Mouse (Mus musculus) kidney, embryonic 14.5 days (tissue): Measurements from ENCODE around the gene Tomm5. TPM values are rescaled to one million over a fixed set of nuclear protein-coding genes. Genes with fewer than 3 reads are reported as not detected.

Source experiments
- ATAC-seq: fragments of 200-750 bp; cut with Nextera tagmentation; 2 replicates; pipeline ENCODE4 v1.8.0; 2017; ENCODE audit warnings: moderate number of reproducible peaks, mild to moderate bottlenecking, moderate TSS enrichment, moderate library complexity; ENCODE audit not compliant: low FRiP score, low TSS enrichment
- H3K27ac ChIP-seq: fragments of 300-500 bp; sonication (generic); 2 replicates; pipeline ENCODE4 v1.5.1; 2014; ENCODE audit warnings: low read depth, mild to moderate bottlenecking, low read length, moderate library complexity, mixed read lengths
- H3K27me3 ChIP-seq: fragments of 300-500 bp; sonication (generic); 2 replicates; pipeline ENCODE4 v1.6.1; 2014; ENCODE audit warnings: mild to moderate bottlenecking, low read length; ENCODE audit not compliant: control insufficient read depth, insufficient read depth
- H3K36me3 ChIP-seq: fragments of 300-500 bp; sonication (generic); 2 replicates; pipeline ENCODE4 v1.6.1; 2014; ENCODE audit warnings: low read length, mixed read lengths; ENCODE audit not compliant: control insufficient read depth, insufficient read depth
- H3K4me1 ChIP-seq: fragments of 300-500 bp; sonication (generic); 2 replicates; pipeline ENCODE4 v1.6.1; 2014; ENCODE audit warnings: low read length, mixed read lengths; ENCODE audit not compliant: control insufficient read depth, insufficient read depth
- H3K4me2 ChIP-seq: fragments of 300-500 bp; sonication (generic); replicated peaks from 2 replicates; pipeline ENCODE4 v1.6.1; 2014; ENCODE audit warnings: low read depth, mild to moderate bottlenecking, low read length
- H3K4me3 ChIP-seq: fragments of 300-500 bp; sonication (generic); 2 replicates; pipeline ENCODE4 v1.5.1; 2014; ENCODE audit warnings: mild to moderate bottlenecking, low read length
- H3K9ac ChIP-seq: fragments of 300-500 bp; sonication (generic); 2 replicates; pipeline ENCODE4 v1.6.1; 2014; ENCODE audit warnings: low read depth, mild to moderate bottlenecking, low read length, moderate library complexity
- H3K9me3 ChIP-seq: fragments of 300-500 bp; sonication (generic); 2 replicates; pipeline ENCODE4 v1.6.1; 2016; ENCODE audit warnings: low read length; ENCODE audit not compliant: control insufficient read depth
- WGBS: fragments of 180-500 bp; shearing (Covaris S2); extraction: QIAGEN DNeasy Blood & Tissue Kit; methylation state at CpG from one replicate; pipeline ENCODE4 v1.1.7; 2014; 5-methylcytosine and 5-hydroxymethylcytosine counted together
- polyA plus RNA-seq: library from polyadenylated mRNA; unstranded; fragments of >200 nt; fragmentation: Nextera tagmentation; extraction: Ambion mirVana; gene quantifications from 2 replicates; pipeline ENCODE4 v1.2.1, GENCODE M21; 2014

Gene Tomm5
- polyA plus RNA-seq, 1 experiment from 2014 or later, result 271 TPM

GRCm38 (mm10) chr4:45108456-45109110, 669 bp upstream of the Tomm5 start:
- WGBS, result 60% methylated on average over 8 of the region's 8 CpGs
- H3K4me1 ChIP-seq, result peaks cover 8% of the 10 kb centered on the region; the same call in 1 of the 2 replicates
- ATAC-seq, result peak; percentile 34; the same call in 1 of the 2 replicates
- H3K27ac ChIP-seq, result no peak overlapping the region
- peak overlapping the region; percentile 90; the same call in 1 of the 2 replicates for H3K9ac ChIP-seq
- H3K4me3 ChIP-seq, result no peak overlapping the region
- H3K27me3 ChIP-seq, result no peaks in the 10 kb centered on the region
- H3K4me2 ChIP-seq, result peak overlapping the region; percentile 79
- H3K9me3 ChIP-seq, result no peaks in the 10 kb centered on the region
- H3K36me3 ChIP-seq, result peaks cover 15% of the 10 kb centered on the region

GRCm38 (mm10) chr4:45107066-45107465, 848 bp downstream of the Tomm5 start:
- H3K9ac ChIP-seq, result peak overlapping the region; percentile 90
- H3K9me3 ChIP-seq, result no peaks in the 10 kb centered on the region
- H3K4me1 ChIP-seq, result peaks cover 8% of the 10 kb centered on the region; the same call in 1 of the 2 replicates
- H3K4me3 ChIP-seq, result peak overlapping the region; percentile 86
- H3K36me3 ChIP-seq, result peaks cover 27% of the 10 kb centered on the region
- peak overlapping the region; percentile 79 for H3K4me2 ChIP-seq
- H3K27ac ChIP-seq, result no peak overlapping the region
- no peak for ATAC-seq
- H3K27me3 ChIP-seq, result no peaks in the 10 kb centered on the region
- 9% methylated on average over 4 of the region's 4 CpGs for WGBS

GRCm38 (mm10) chr4:45106409-45106808, 1.5 kb downstream of the Tomm5 start:
- H3K27me3 ChIP-seq, result no peaks in the 10 kb centered on the region
- no peak overlapping the region for H3K9ac ChIP-seq
- H3K27ac ChIP-seq, result no peak overlapping the region
- peaks cover 28% of the 10 kb centered on the region for H3K36me3 ChIP-seq
- peak overlapping the region; percentile 86; the same call in 1 of the 2 replicates for H3K4me3 ChIP-seq
- WGBS, result 80% methylated on average over 5 of the region's 5 CpGs
- H3K9me3 ChIP-seq, result no peaks in the 10 kb centered on the region
- H3K4me1 ChIP-seq, result peaks cover 8% of the 10 kb centered on the region; the same call in 1 of the 2 replicates
- no peak for ATAC-seq
- H3K4me2 ChIP-seq, result peak overlapping the region; percentile 79

- 0 out of 2 replicates have a peak, but pooled peaks have one; percentile 24 for ATAC-seq
- Histone ChIP-seq H3K4me3 (no peak overlapping the region), H3K4me1 (no peaks in the 10 kb centered on the region), H3K9ac (no peak overlapping the region), H3K36me3 (peaks cover 3% of the 10 kb centered on the region; the same call in 1 of the 2 replicates), H3K9me3 (no peaks in the 10 kb centered on the region), H3K27me3 (no peaks in the 10 kb centered on the region), H3K27ac (no peak overlapping the region), H3K4me2 (no peak overlapping the region)
- 27% methylated on average over 7 of the region's 7 CpGs for WGBS
Measured at GRCm38 (mm10) chr4:45097198-45097872, 10.6 kb downstream of the Tomm5 start.

GRCm38 (mm10) chr4:45084895-45085290, 23.0 kb downstream of the Tomm5 start:
- peak overlapping the region; percentile 74 for H3K27ac ChIP-seq
- H3K27me3 ChIP-seq, result no peaks in the 10 kb centered on the region
- peak overlapping the region; percentile 81 for H3K4me2 ChIP-seq
- 31% methylated on average over 8 of the region's 8 CpGs for WGBS
- no peaks in the 10 kb centered on the region for H3K9me3 ChIP-seq
- H3K36me3 ChIP-seq, result no peaks in the 10 kb centered on the region
- peaks cover 6% of the 10 kb centered on the region; the same call in 1 of the 2 replicates for H3K4me1 ChIP-seq
- no peak overlapping the region for H3K9ac ChIP-seq
- H3K4me3 ChIP-seq, result peak overlapping the region; percentile 92; the same call in 1 of the 2 replicates
- 0 out of 2 replicates have a peak, but pooled peaks have one; percentile 1 for ATAC-seq

GRCm38 (mm10) chr4:45084021-45084894, 23.7 kb downstream of the Tomm5 start, which contains the start of gene Fbxo10:
Gene Fbxo10, minus strand, starts transcription at chr4:45084604.
- no peaks in the 10 kb centered on the region for H3K27me3 ChIP-seq
- peak within 1 kb of the TSS; percentile 81 for H3K4me2 ChIP-seq
- H3K36me3 ChIP-seq, result no peaks in the 10 kb centered on the region
- peak within 1 kb of the TSS; percentile 96 for H3K9ac ChIP-seq
- ATAC-seq, result peak; percentile 95
- under 1% methylated on average over 63 of the region's 77 CpGs for WGBS
- H3K4me3 ChIP-seq, result peak within 1 kb of the TSS; percentile 92
- H3K9me3 ChIP-seq, result no peaks in the 10 kb centered on the region
- peaks cover 6% of the 10 kb centered on the region; the same call in 1 of the 2 replicates for H3K4me1 ChIP-seq
- peak within 1 kb of the TSS; percentile 74 for H3K27ac ChIP-seq

- H3K4me2 ChIP-seq, result peak overlapping the region; percentile 81
- no peak overlapping the region for H3K27ac ChIP-seq
- ATAC-seq, result no peak
- H3K4me3 ChIP-seq, result peak overlapping the region; percentile 92
- under 1% methylated on average over 8 of the region's 8 CpGs for WGBS
- no peaks in the 10 kb centered on the region for H3K36me3 ChIP-seq
- no peaks in the 10 kb centered on the region for H3K9me3 ChIP-seq
- peak overlapping the region; percentile 96; the same call in 1 of the 2 replicates for H3K9ac ChIP-seq
- peaks cover 6% of the 10 kb centered on the region; the same call in 1 of the 2 replicates for H3K4me1 ChIP-seq
- H3K27me3 ChIP-seq, result no peaks in the 10 kb centered on the region
Measured at GRCm38 (mm10) chr4:45083487-45083886, 24.4 kb downstream of the Tomm5 start.

- Histone ChIP-seq H3K4me3 (peak overlapping the region; percentile 92; the same call in 1 of the 2 replicates), H3K27me3 (no peaks in the 10 kb centered on the region), H3K36me3 (no peaks in the 10 kb centered on the region), H3K4me1 (peaks cover 6% of the 10 kb centered on the region; the same call in 1 of the 2 replicates), H3K4me2 (peak overlapping the region; percentile 8; the same call in 1 of the 2 replicates), H3K9ac (no peak overlapping the region), H3K27ac (no peak overlapping the region), H3K9me3 (no peaks in the 10 kb centered on the region)
- 80% methylated on average over 9 of the region's 9 CpGs for WGBS
- ATAC-seq, result no peak
Measured at GRCm38 (mm10) chr4:45082951-45083350, 25.0 kb downstream of the Tomm5 start.
